Mouse (Mus musculus) layer of hippocampus, postnatal 36 days (tissue): ENCODE measurements at regions not wholly inside any gene's neighbourhood (a gene's known extent, or its start where the extent isn't known, plus 50 kb on each side); places are given as distances from the start of the nearest gene placed in this dataset.

Experiments
- DNase-seq, 2 experiments: peaks; one replicate each; pipeline ENCODE4 v3.0.0; 2022

- no peak for DNase-seq
Measured at GRCm38 (mm10) chr16:24142915-24143541, 154.4 kb upstream of the Bcl6 start.

DNA sequence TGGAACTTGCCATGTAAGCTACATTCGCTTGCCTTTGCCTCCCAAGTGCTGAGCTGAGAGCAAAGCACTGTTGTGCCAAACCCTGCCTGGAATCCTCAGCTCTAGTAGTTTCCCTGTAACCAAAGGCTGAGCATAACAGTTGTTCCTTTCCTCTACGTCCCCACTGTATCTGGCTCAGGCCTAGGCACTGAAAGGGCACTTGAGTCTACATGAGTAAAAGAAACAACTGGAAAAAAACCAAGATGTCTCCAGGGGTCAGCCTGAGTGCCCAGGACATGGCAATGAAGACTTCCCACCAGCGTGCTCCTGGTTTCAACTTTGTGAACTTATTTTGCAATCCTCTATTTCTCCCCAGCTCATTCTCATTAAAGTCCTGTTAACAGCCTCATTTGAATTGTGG is 150.5 kb upstream of the Bcl6 start:
- DNase-seq, result no peak

DNA sequence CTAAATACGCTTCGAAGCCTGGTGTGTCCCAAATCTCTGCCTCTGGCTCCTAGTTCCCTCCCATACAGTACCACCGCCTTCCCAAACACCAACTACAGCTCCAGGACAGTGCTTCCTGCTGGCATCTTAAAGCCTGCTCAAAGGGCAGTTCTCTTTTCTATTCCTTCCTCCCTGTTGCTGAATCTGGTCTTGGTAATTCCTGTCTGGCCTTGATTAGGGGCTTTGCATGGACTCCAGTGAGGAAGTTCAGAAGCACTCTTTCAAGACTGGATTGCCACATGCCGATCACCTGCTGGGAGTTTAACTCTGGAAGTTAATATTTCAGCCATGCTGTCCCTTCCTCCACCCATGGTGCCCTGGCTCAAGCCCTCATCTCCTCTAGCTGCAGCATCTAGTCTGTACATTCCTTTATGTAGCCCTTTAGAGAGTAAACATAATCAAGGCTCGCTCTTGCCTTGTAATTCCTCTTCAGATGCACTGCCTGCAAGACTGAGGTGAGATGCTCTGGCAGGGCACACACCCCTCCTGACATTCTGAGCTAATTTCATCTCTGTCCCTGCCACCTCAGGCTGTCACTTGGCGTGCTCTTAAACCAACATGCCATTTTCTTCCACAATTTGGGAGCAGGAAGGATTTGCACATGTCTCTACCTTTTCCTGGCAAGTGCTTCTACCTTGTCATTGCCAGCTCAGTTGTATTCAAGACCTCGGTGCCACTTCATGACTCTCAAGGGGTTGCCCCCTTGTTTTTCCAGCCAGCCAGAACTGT is 148.8 kb upstream of the Bcl6 start:
- DNase-seq, result no peak

DNA sequence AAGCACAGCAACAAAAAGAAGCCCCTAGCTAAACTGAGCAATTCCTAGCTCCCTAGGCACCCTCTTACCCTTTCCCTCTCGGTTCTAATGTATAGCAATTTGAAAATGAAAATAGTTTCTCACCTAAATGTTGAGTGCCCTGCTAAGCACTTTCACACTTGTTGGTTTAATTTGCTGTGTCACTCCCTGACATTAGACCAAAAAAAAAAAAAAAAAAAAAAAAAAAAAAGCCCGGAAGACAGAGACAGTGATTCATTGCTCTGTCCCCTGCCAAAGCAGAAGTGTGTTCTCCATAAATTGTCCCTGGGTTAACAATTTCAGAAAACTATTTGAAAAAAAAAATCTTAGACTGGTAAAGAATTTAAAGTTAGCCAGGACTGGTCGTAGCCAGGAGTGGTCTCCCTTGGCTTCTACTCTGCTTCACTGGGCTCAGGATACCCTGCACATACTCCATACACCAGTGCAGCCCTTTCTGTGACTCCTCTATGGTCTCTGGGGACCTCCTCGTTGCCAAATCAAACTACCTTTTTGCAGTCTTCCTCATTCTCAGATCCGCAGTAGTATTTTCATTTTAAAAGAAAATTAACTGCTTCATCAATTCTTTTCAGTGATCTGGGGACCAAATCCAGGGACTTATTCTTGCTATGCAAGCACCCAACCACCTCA is 148.0 kb upstream of the Bcl6 start:
- DNase-seq, result no peak

- DNase-seq, result no peak
Measured at GRCm38 (mm10) chr16:24135841-24136240, 147.2 kb upstream of the Bcl6 start.

- no peak for DNase-seq
Measured at GRCm38 (mm10) chr16:24135351-24135750, 146.7 kb upstream of the Bcl6 start.

DNA sequence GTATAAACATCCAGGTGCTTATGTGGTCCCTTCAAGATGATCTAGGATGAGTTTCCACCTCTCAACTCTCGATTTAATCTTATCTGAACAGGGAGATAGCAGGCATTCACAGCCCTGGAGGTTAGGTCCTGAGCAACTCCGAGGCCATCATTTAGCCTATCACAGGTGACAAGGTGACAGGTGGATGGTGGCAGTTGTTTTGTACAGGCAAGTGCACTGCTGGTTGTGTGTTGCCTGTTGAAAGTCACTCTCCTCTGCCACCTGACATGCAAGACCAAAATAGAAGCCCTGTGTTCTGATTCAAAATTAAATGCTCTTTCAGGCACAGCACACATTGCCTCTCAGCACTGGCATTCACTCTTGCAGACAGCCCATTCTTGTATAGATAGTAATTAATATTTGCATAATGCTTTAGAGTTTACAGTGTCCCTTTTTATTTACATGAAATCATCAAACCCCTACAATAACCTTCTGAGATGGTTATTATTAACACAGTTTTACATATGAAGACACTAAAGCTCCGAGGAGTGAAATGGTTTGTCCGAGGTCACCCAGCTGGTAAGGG is 145.9 kb upstream of the Bcl6 start:
- DNase-seq, result no peak

DNA sequence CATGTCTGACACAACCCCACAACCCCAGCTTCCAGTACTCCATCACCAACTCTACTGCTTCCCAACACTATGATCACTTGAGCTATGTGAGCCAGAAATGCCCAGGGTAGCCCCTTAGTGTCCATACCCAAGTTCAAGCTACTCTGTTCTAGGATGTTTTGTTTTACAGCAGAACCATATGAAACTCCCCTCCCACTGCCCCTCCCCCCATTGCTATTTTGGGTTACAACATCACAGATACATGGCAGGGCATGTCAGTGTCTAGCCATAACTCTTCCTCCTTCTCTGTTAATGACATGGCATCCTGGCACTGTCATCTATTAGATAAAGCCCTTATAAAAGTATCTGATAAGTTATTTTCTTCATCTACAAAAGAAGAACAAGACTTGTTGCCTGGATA is 142.0 kb upstream of the Bcl6 start:
- no peak for DNase-seq

- DNase-seq, result no peak
Measured at GRCm38 (mm10) chr16:24129701-24130100, 141.0 kb upstream of the Bcl6 start.

GRCm38 (mm10) chr16:24128566-24128965 is 139.9 kb upstream of the Bcl6 start:
- no peak for DNase-seq

DNA sequence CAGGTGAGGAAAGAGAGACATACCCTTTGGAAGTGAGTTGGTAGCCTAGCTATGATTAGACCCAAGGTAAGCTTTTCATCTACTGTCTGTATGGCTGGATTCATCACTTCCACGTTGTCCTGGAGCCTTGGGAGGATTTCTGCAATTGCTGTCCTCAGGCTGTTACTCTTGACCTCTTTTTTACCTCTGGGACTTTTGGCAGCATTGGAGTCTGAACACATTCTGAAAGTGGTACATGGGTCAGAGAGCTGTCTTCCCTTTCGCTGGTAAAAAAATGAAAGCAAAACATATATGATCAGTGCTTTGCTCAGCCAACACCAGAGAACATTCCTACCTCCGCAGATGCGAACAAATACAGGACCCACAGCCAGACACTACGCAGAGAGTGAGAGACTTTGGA is 136.1 kb upstream of the Bcl6 start:
- DNase-seq, result no peak

DNA sequence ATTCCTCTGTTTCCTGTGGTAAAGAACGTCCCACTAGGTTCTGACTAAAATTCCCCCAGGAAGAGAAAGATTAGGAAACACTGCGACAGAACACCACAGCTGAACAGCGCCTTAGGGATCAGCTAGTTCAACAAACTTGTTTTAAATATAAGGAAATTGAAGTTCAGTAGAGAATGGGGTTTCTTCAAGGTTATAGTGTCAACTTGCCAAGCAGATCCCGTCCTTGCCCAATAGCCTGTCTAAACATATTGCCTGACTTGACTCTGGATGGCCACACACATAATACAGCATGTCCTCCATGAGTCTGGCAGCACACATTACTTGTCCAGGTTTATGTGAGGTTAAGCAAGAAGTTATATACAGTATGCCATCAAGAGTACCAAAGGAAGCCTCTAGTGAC is 135.4 kb upstream of the Bcl6 start:
- DNase-seq, result no peak

GRCm38 (mm10) chr16:24121633-24122032 is 133.0 kb upstream of the Bcl6 start:
- no peak for DNase-seq

DNA sequence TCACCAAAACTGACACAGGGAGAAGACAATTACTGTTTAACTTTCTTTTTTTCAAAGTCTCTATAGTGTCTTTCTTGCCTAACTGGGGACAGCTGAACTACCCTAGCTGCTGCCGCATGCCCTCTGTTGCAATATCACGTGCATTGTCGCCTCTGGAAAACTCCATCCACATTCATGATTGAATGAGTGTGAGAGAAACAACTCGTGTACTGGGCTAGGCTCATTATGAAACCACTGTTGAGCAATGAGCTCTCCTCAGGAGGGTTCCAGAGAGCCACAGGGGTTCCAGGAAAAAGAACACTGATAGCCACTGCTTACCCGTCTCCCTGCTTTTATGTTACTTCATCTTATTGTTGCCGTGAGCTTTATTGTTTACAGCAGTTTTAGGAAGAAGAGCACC is 132.2 kb upstream of the Bcl6 start:
- DNase-seq, result no peak

DNA sequence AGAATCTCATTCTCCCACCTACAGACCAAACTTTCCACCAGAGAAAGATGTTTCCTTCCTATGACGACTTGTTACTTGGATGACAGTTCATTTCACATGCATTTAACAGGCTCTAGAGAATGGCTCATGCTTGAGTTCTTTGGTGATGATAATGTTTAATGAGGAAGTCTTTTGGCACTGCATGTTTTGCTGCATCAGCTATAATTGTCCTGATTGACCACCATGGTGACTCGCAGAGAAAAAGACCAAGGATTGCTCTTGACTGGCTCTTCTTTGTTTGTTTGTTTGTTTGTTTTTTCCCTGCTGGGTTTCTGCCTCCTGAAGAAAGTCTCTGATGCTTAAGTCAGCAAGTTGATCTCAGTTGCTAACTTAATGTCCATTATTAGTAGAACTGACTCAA is 129.8 kb upstream of the Bcl6 start:
- DNase-seq, result no peak

GRCm38 (mm10) chr16:24102854-24103690 is 114.4 kb upstream of the Bcl6 start:
- no peak for DNase-seq

DNA sequence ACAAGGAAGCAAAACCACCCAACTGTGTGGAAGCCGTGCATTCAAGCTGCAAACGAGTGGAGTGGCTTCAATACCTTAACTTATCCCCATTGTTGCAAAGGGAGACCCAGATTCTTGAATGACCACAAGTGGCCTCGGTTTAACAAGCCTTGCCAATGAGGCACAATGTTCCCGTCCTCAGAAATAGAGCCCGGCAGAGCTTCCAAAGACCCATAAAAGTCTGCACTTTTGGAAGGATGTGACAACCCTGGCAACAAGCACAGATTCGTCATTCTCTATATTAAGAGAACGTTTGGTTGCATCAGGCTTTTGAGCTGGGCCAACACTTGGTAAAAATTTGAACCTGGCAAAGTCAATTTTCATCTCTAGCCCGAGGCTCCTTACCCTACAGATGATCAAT is 108.9 kb upstream of the Bcl6 start:
- no peak for DNase-seq

- no peak for DNase-seq
Measured at GRCm38 (mm10) chr16:24096076-24096475, 107.4 kb upstream of the Bcl6 start.

DNA sequence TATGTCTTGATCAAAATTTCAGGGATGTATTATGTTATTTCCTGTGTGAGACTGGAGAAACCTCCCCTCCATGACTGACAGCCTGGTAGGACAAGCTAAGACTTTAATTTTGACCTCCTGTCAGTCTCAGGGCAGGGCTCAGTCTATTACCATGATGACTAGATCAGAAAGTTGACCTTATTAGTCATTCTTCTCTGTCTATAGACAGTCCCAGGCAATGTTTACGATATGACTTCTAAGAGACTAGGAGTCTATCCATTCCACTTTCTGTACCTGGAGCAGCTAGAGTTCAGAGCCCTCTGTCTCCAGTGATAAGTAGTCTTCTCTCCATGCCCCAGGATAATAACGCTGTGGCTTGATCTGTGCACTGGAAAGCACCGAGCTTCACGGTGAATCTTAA is 107.0 kb upstream of the Bcl6 start:
- no peak for DNase-seq

DNA sequence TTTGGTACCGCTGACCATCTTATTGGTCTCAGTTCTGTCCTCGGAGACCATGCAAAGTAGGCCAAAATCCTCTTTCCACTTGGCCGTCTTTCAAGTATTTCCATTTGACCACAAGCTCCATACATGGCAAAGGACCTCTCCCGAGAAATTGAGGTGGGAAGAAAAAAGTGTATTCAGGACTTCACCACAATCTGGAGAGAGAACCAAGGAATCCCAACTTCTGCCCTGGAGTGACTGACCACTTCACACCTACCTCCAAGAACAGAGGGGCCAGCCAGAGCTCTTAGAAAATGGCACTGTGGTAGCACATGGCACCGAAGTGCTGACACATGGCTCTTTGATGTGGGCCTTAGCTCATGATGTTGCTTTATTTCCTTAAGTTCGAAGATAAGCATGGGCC is 105.9 kb upstream of the Bcl6 start:
- DNase-seq, result no peak

GRCm38 (mm10) chr16:24093624-24094023 is 105.0 kb upstream of the Bcl6 start:
- DNase-seq, result no peak
